Mouse (Mus musculus) MEL (cell line): ENCODE measurements around the gene Fpr-rs3. TPM values are rescaled to one million over a fixed set of nuclear protein-coding genes. Genes with fewer than 3 reads are reported as not detected.

Experiments
- DNase-seq: peaks from one replicate; pipeline ENCODE4 v3.0.0; 2011; ENCODE audit warnings: low read depth, low spot score
- H3K27ac ChIP-seq: 2 replicates; pipeline ENCODE4 v1.5.1; 2012; ENCODE audit warnings: low read depth, mild to moderate bottlenecking, control low read depth, low read length, moderate library complexity; ENCODE audit not compliant: control insufficient read depth
- H3K27me3 ChIP-seq, 2 experiments: fragments of 150-350 bp in 1 of 2; sonication (generic) in 1 of 2; 2 replicates each; pipeline ENCODE4 v1.6.1; 2012; ENCODE audit warnings: low read length in 2 of 2, mild to moderate bottlenecking in 2 of 2, improper control_type of control experiment in 1 of 2, moderate library complexity in 1 of 2; ENCODE audit not compliant: insufficient read depth in 2 of 2, control insufficient read depth in 1 of 2
- H3K36me3 ChIP-seq, 2 experiments: 2 replicates each; pipeline ENCODE4 v1.6.1; 2012 to 2014; ENCODE audit warnings: low read length in 2 of 2, improper control_type of control experiment in 1 of 2, inconsistent platforms in 1 of 2, mild to moderate bottlenecking in 1 of 2; ENCODE audit not compliant: insufficient read depth in 2 of 2, control insufficient read depth in 1 of 2
- H3K4me1 ChIP-seq, 2 experiments: fragments of 150-350 bp in 1 of 2; sonication (generic) in 1 of 2; 2 replicates each; pipeline ENCODE4 v1.6.1; 2012; ENCODE audit warnings: low read length in 2 of 2, improper control_type of control experiment in 1 of 2, mild to moderate bottlenecking in 1 of 2; ENCODE audit not compliant: insufficient read depth in 2 of 2, control insufficient read depth in 1 of 2
- H3K4me3 ChIP-seq, 2 experiments: fragments of 150-350 bp in 1 of 2; sonication (generic) in 1 of 2; 2 replicates each; pipeline ENCODE4 v1.5.1; 2012; ENCODE audit warnings: low read depth in 2 of 2, low read length in 2 of 2, mild to moderate bottlenecking in 2 of 2, moderate library complexity in 2 of 2, control low read depth in 1 of 2, improper control_type of control experiment in 1 of 2; ENCODE audit not compliant: control insufficient read depth in 1 of 2, insufficient read depth in 1 of 2
- H3K79me2 ChIP-seq: 2 replicates; pipeline ENCODE4 v1.6.1; 2012; ENCODE audit warnings: mild to moderate bottlenecking, low read length, moderate library complexity; ENCODE audit not compliant: control insufficient read depth, poor library complexity, insufficient read depth
- H3K9ac ChIP-seq: 2 replicates; pipeline ENCODE4 v1.6.1; 2012; ENCODE audit warnings: low read depth, mild to moderate bottlenecking, control low read depth, low read length, moderate library complexity; ENCODE audit not compliant: control insufficient read depth, poor library complexity, severe bottlenecking
- H3K9me3 ChIP-seq: fragments of 150-350 bp; sonication (generic); replicated peaks from 2 replicates; pipeline ENCODE4 v1.6.1; 2012; ENCODE audit warnings: mild to moderate bottlenecking, low read length, improper control_type of control experiment, moderate library complexity; ENCODE audit not compliant: insufficient read depth
- BHLHE40 ChIP-seq: IDR thresholded peaks from 2 replicates; pipeline ENCODE4 v1.6.1; 2012; ENCODE audit warnings: low read depth, mild to moderate bottlenecking, inconsistent platforms, low read length, improper control_type of control experiment, borderline replicate concordance
- ELF1 ChIP-seq: IDR thresholded peaks from 2 replicates; pipeline ENCODE4 v1.6.1; 2014; ENCODE audit warnings: low read depth, mild to moderate bottlenecking, inconsistent platforms, low read length, improper control_type of control experiment, moderate library complexity
- JUND ChIP-seq: IDR thresholded peaks from 2 replicates; pipeline ENCODE4 v1.6.1; 2011; ENCODE audit warnings: low read depth, mild to moderate bottlenecking, improper control_type of control experiment, low read length
- MYB ChIP-seq: IDR thresholded peaks from 2 replicates; pipeline ENCODE4 v1.6.1; 2011; ENCODE audit warnings: mild to moderate bottlenecking, low read depth, low read length, improper control_type of control experiment
- POLR2AphosphoS2 ChIP-seq: IDR thresholded peaks from 2 replicates; pipeline ENCODE4 v1.6.1; 2011; ENCODE audit warnings: low read length, improper control_type of control experiment
- UBTF ChIP-seq: IDR thresholded peaks from 2 replicates; pipeline ENCODE4 v1.6.1; 2012; ENCODE audit warnings: low read depth, mild to moderate bottlenecking, inconsistent platforms, low read length, improper control_type of control experiment, moderate library complexity, borderline replicate concordance; ENCODE audit not compliant: insufficient read depth
- USF2 ChIP-seq, 2 experiments: IDR thresholded peaks; 2 replicates each; pipeline ENCODE4 v1.6.1; 2011 to 2012; ENCODE audit warnings: improper control_type of control experiment in 2 of 2, low read length in 2 of 2, borderline replicate concordance in 1 of 2, inconsistent platforms in 1 of 2, low read depth in 1 of 2, mild to moderate bottlenecking in 1 of 2; ENCODE audit not compliant: insufficient read depth in 1 of 2
- ZC3H11A ChIP-seq: IDR thresholded peaks from 2 replicates; pipeline ENCODE4 v1.6.1; 2012; ENCODE audit warnings: low read depth, mild to moderate bottlenecking, inconsistent platforms, low read length, improper control_type of control experiment
- ZKSCAN1 ChIP-seq: IDR thresholded peaks from 2 replicates; pipeline ENCODE4 v1.6.1; 2012; ENCODE audit warnings: low read depth, mild to moderate bottlenecking, inconsistent platforms, low read length, improper control_type of control experiment, moderate library complexity
- polyA plus RNA-seq, 2 experiments: library from polyadenylated mRNA; stranded (reverse) in 1 of 2; unstranded in 1 of 2; fragments of >175 nt in 1 of 2; fragments of >200 nt in 1 of 2; gene quantifications; 2 replicates each; pipeline versions ENCODE4 v1.2.1 to v1.2.4; 2012; ENCODE audit warnings: low replicate concordance in 2 of 2, low read depth in 1 of 2; ENCODE audit not compliant: insufficient read length in 2 of 2, insufficient read depth in 1 of 2, missing spikeins in 1 of 2
- total RNA-seq: library from RNA; depleted of rRNA; stranded (reverse); fragments of 300-350 nt; gene quantifications from 2 replicates; pipeline ENCODE4 v1.2.3, GENCODE M21; 2012; rRNA removed

The Fpr-rs3 gene
- total RNA-seq (not detected in 2 replicates), polyA plus RNA-seq (not detected)

GRCm38 (mm10) chr17:20624777-20625176, at the start of gene Fpr-rs3:
Gene Fpr-rs3, minus strand, starts transcription at chr17:20624877.
- H3K9me3 ChIP-seq = no peaks in the 10 kb centered on the region
- no peaks in the 10 kb centered on the region for H3K36me3 ChIP-seq
- no peaks in the 10 kb centered on the region for H3K79me2 ChIP-seq
- no peak within 1 kb of the TSS for H3K4me3 ChIP-seq
- no peak for TF ChIP-seq MYB
- no peak for TF ChIP-seq UBTF
- no peak within 1 kb of the TSS for H3K27ac ChIP-seq
- H3K9ac ChIP-seq = no peak within 1 kb of the TSS
- no peaks in the 10 kb centered on the region for H3K4me1 ChIP-seq
- no peak for DNase-seq
- H3K27me3 ChIP-seq = no peaks in the 10 kb centered on the region

- Histone ChIP-seq H3K4me1 (no peaks in the 10 kb centered on the region), H3K36me3 (no peaks in the 10 kb centered on the region), H3K9me3 (no peaks in the 10 kb centered on the region), H3K4me3 (no peak within 1 kb of the TSS), H3K79me2 (no peaks in the 10 kb centered on the region), H3K27ac (no peak within 1 kb of the TSS), H3K9ac (no peak within 1 kb of the TSS), H3K27me3 (no peaks in the 10 kb centered on the region)
- no peak for DNase-seq
- TF ChIP-seq ZC3H11A = no peak
- no peak for TF ChIP-seq POLR2AphosphoS2
- TF ChIP-seq ZKSCAN1 = no peak
- TF ChIP-seq JUND = no peak
- no peak for TF ChIP-seq ELF1
- TF ChIP-seq USF2 (IDR thresholded peaks at IDR 0.05; ENCODE audit: borderline replicate concordance in 1 of 2, insufficient read depth in 1 of 2, low read depth in 1 of 2, low read length in 2 of 2) = no peak
- no peak for TF ChIP-seq BHLHE40
These were observed 28.4 kb downstream of the Fpr-rs3 start, which contains the start of gene Vmn2r110 for GRCm38 (mm10) chr17:20596323-20596722. Gene Vmn2r110, minus strand, starts transcription at chr17:20596423.

Other genes starting within 250 kb of the Fpr-rs3 start
- not detected in 2 replicates for gene Vmn1r224, start 210.7 kb downstream of the Fpr-rs3 start, total RNA-seq
- not detected for gene Vmn1r224, start 210.7 kb downstream of the Fpr-rs3 start, polyA plus RNA-seq
- not detected in 2 replicates for gene Vmn2r108, start 143.5 kb downstream of the Fpr-rs3 start, total RNA-seq
- gene Vmn2r108, start 143.5 kb downstream of the Fpr-rs3 start, polyA plus RNA-seq = not detected
- not detected in 2 replicates for gene Vmn1r225, start 126.7 kb downstream of the Fpr-rs3 start, total RNA-seq
- not detected for gene Vmn1r225, start 126.7 kb downstream of the Fpr-rs3 start, polyA plus RNA-seq
- not detected in 2 replicates for gene Vmn2r109, start 60.1 kb downstream of the Fpr-rs3 start, total RNA-seq
- gene Vmn2r109, start 60.1 kb downstream of the Fpr-rs3 start, polyA plus RNA-seq = not detected
- not detected in 2 replicates for gene Vmn2r110, start 28.5 kb downstream of the Fpr-rs3 start, total RNA-seq
- under 1 TPM in 1 of 2 experiments, not detected in 1; 0.01 TPM for gene Vmn2r110, start 28.5 kb downstream of the Fpr-rs3 start, polyA plus RNA-seq
- not detected in 2 replicates for gene Vmn1r226, start 58.0 kb upstream of the Fpr-rs3 start, total RNA-seq
- not detected for gene Vmn1r226, start 58.0 kb upstream of the Fpr-rs3 start, polyA plus RNA-seq
- not detected in 2 replicates for gene Vmn1r227, start 105.0 kb upstream of the Fpr-rs3 start, total RNA-seq
- under 1 TPM in 1 of 2 experiments, not detected in 1; 0.01 TPM for gene Vmn1r227, start 105.0 kb upstream of the Fpr-rs3 start, polyA plus RNA-seq
- not detected in 2 replicates for gene Vmn1r228, start 161.3 kb upstream of the Fpr-rs3 start, total RNA-seq
- gene Vmn1r228, start 161.3 kb upstream of the Fpr-rs3 start, polyA plus RNA-seq = not detected
- not detected in 2 replicates for gene Vmn1r229, start 186.7 kb upstream of the Fpr-rs3 start, total RNA-seq
- under 1 TPM in 1 of 2 experiments, not detected in 1; 0.01 TPM for gene Vmn1r229, start 186.7 kb upstream of the Fpr-rs3 start, polyA plus RNA-seq
- not detected in 2 replicates for gene Vmn1r230, start 215.6 kb upstream of the Fpr-rs3 start, total RNA-seq
- gene Vmn1r230, start 215.6 kb upstream of the Fpr-rs3 start, polyA plus RNA-seq = not detected